Mouse (Mus musculus) hindbrain, embryonic 15.5 days (tissue): ENCODE results near the gene Ctnna2. TPM values are rescaled to one million over a fixed set of nuclear protein-coding genes. Genes with fewer than 3 reads are reported as not detected.

Experiments
- ATAC-seq: fragments of 200-750 bp; cut with Nextera tagmentation; 2 replicates; pipeline ENCODE4 v1.8.0; 2017; ENCODE audit warnings: low read depth, moderate number of reproducible peaks, moderate TSS enrichment; ENCODE audit not compliant: low FRiP score
- H3K27ac ChIP-seq: fragments of 300-500 bp; sonication (generic); replicated peaks from 2 replicates; pipeline ENCODE4 v1.5.1; 2015; ENCODE audit warnings: mild to moderate bottlenecking, inconsistent platforms
- H3K27me3 ChIP-seq: fragments of 300-500 bp; sonication (generic); 2 replicates; pipeline ENCODE4 v1.6.1; 2015; ENCODE audit warnings: control low read depth, inconsistent platforms
- H3K36me3 ChIP-seq: fragments of 300-500 bp; sonication (generic); 2 replicates; pipeline ENCODE4 v1.6.1; 2015; ENCODE audit warnings: control low read depth, inconsistent platforms
- H3K4me1 ChIP-seq: fragments of 300-500 bp; sonication (generic); replicated peaks from 2 replicates; pipeline ENCODE4 v1.6.1; 2015; ENCODE audit warnings: control low read depth, inconsistent platforms
- H3K4me2 ChIP-seq: fragments of 300-500 bp; sonication (generic); 2 replicates; pipeline ENCODE4 v1.6.1; 2015; ENCODE audit warnings: moderate library complexity, mild to moderate bottlenecking, inconsistent platforms
- H3K4me3 ChIP-seq: fragments of 300-500 bp; sonication (generic); 2 replicates; pipeline ENCODE4 v1.5.1; 2015; ENCODE audit warnings: mild to moderate bottlenecking, inconsistent platforms
- H3K9ac ChIP-seq: fragments of 300-500 bp; sonication (generic); 2 replicates; pipeline ENCODE4 v1.6.1; 2015; ENCODE audit warnings: inconsistent platforms
- H3K9me3 ChIP-seq: fragments of 300-500 bp; sonication (generic); 2 replicates; pipeline ENCODE4 v1.6.1; 2016; ENCODE audit warnings: control low read depth, inconsistent platforms
- WGBS: fragments of 180-500 bp; shearing (Covaris S2); methylation state at CpG from one replicate; pipeline ENCODE4 v1.1.7; 2015; 5-methylcytosine and 5-hydroxymethylcytosine counted together
- polyA plus RNA-seq: library from polyadenylated mRNA; unstranded; fragments of >200 nt; fragmentation: Nextera tagmentation; extraction: Ambion mirVana; gene quantifications from 2 replicates; pipeline ENCODE4 v1.2.1, GENCODE M21; 2015

Ctnna2 gene
- polyA plus RNA-seq, 1 experiment from 2014 or later = 125 TPM

DNA sequence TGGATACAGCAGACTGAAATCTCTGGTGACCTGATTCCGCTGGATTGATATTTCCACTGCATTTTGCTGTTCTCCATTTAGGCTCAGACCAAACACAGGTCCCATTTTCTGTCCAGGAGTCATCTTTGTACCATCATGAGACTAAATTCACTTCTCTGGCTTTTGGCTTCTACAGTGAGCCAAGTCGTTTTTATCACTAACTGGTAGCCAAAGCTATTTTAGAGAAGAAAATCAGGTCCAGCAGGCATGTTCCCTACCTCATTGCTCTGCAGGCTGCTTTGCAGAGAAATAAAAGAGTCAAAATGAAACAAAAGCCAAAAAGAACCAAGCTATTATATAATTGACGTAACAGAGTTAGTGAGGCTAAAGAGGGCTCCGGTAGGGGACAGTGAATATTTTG, 793.7 kb downstream of the Ctnna2 start:
- no peaks in the 10 kb centered on the region for H3K9me3 ChIP-seq
- H3K4me1 ChIP-seq = no peaks in the 10 kb centered on the region
- H3K36me3 ChIP-seq = no peaks in the 10 kb centered on the region
- WGBS = 62% methylated on average over 4 of the region's 4 CpGs
- no peak overlapping the region for H3K9ac ChIP-seq
- ATAC-seq = no peak
- no peak overlapping the region for H3K27ac ChIP-seq
- no peaks in the 10 kb centered on the region for H3K27me3 ChIP-seq
- no peak overlapping the region for H3K4me2 ChIP-seq
- no peak overlapping the region for H3K4me3 ChIP-seq

DNA sequence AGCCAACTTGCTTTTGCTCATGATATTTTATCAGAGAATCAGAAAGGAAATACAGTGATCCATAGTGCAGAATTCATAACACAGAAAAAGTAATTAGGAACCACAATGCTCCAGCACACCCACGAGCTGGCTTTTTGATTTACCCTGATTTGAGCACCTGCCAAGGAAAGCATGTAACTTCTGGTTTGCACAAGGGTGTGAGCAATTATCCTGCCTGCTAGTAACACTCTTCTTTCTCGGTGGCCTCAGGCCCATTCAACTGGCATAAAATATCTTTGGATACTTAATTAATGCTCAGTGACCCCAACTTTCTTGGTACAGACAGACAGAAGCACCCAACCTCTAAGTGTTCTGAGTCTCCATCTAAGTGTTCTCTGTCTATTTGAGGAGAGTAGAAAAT, 794.6 kb downstream of the Ctnna2 start:
- Histone ChIP-seq H3K9ac (no peak overlapping the region), H3K9me3 (no peaks in the 10 kb centered on the region), H3K4me2 (no peak overlapping the region), H3K4me1 (no peaks in the 10 kb centered on the region), H3K4me3 (no peak overlapping the region), H3K36me3 (no peaks in the 10 kb centered on the region), H3K27ac (no peak overlapping the region), H3K27me3 (no peaks in the 10 kb centered on the region)
- 59% methylated on average over 2 of the region's 2 CpGs for whole genome bisulfite sequencing
- no peak for ATAC-seq

DNA sequence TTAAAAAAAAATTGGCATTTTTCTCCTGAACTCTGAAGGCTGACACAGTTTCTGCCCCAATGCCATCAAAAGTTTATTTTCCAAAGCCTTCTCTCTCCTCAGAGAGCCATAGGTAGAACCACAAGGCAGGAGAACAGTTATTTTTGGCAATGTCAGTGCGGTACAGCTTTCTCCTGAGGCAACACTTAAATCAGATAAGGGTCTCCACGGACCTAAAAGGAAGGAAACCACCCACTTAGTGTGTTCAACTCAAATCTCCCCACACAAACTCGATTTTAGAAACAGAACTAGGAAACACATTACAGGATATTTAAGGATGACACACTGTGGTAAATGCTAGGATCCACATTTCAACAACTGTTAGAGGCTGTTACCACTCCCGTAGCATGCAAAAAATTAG, 803.7 kb downstream of the Ctnna2 start:
- Histone ChIP-seq H3K9ac (no peak overlapping the region), H3K4me2 (no peak overlapping the region), H3K27me3 (no peaks in the 10 kb centered on the region), H3K4me3 (no peak overlapping the region), H3K27ac (no peak overlapping the region), H3K36me3 (no peaks in the 10 kb centered on the region), H3K4me1 (no peaks in the 10 kb centered on the region), H3K9me3 (no peaks in the 10 kb centered on the region)
- 78% methylated on average over 4 of the region's 4 CpGs for WGBS
- no peak for ATAC-seq

DNA sequence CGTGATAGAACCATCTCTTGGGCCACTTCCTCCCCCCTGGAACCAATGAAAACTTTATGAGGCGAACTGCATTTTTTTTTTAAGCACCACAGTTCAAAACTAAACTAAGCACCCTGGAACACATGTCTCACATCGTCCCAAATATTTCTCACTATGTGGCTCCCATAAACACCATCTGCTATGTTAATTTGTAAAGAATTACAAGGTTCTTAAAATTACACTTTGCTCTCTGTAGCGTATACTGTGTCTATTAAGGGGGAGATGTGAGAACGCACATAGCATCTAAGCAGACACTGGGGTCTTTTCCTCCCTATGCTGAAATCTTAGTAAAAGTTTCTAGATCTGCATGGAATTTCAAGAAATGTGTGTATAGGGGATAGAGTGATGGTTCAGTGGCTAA, 822.5 kb downstream of the Ctnna2 start:
- H3K36me3 ChIP-seq = no peaks in the 10 kb centered on the region
- H3K27ac ChIP-seq = no peak overlapping the region
- no peaks in the 10 kb centered on the region for H3K27me3 ChIP-seq
- 84% methylated on average over 5 of the region's 5 CpGs for WGBS
- ATAC-seq = no peak
- no peaks in the 10 kb centered on the region for H3K4me1 ChIP-seq
- no peak overlapping the region for H3K4me2 ChIP-seq
- H3K4me3 ChIP-seq = no peak overlapping the region
- no peaks in the 10 kb centered on the region for H3K9me3 ChIP-seq
- H3K9ac ChIP-seq = no peak overlapping the region

DNA sequence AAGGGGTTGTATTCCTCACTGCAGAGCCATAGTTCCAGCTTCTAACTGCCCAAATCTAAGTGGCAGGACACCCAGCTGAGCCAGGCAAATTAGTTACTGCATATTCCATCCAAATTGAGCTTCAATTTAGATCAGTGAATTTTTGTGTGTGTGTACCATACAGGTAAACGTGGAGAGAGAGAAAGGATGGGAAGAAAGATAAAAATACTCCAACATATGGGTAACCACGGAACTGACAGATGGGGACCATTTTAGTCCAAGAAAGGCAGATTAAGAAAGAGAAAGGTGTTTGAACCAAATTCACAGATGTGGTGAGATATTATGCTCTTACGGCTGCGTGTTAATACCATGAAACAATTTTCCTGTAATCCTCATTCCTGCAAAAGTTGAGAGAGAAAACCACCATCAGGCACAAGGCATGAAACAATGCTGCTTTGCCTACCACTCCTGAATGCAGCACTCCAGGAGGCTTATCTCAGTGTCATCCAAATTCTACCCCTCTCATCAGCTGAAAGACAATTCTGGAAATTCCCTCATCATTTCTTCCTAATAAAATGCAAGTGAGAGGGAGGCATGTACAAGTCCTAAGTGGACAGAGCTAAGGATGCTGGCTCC, 840.1 kb downstream of the Ctnna2 start:
- Histone ChIP-seq H3K36me3 (no peaks in the 10 kb centered on the region), H3K27me3 (no peaks in the 10 kb centered on the region), H3K27ac (no peak overlapping the region), H3K4me3 (no peak overlapping the region), H3K9ac (no peak overlapping the region), H3K4me2 (no peak overlapping the region), H3K9me3 (no peaks in the 10 kb centered on the region), H3K4me1 (no peaks in the 10 kb centered on the region)
- ATAC-seq = no peak
- 89% methylated on average over 4 of the region's 4 CpGs for WGBS

DNA sequence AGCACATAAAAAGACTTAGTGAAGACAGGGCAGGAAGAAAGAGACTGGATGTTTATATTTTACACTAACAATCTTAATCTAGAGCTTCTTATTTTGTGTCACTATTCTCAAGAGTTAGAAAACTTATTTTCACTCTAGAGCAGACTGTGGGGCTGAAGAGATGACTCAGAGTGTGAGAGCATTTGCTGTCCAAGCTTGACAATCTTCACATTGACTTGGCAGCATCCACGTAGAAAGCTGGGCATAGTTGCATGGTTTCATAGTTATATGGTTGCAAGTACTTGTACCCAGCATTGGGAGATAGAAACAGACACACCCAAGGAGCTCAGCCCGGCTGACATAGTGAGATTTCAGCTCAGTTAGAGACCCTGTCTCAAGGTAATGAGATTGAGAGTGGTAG, 858.6 kb downstream of the Ctnna2 start:
- H3K4me3 ChIP-seq = no peak overlapping the region
- no peaks in the 10 kb centered on the region for H3K9me3 ChIP-seq
- no peaks in the 10 kb centered on the region for H3K36me3 ChIP-seq
- no peak overlapping the region for H3K9ac ChIP-seq
- H3K4me1 ChIP-seq = no peaks in the 10 kb centered on the region
- H3K27ac ChIP-seq = no peak overlapping the region
- H3K4me2 ChIP-seq = no peak overlapping the region
- no peak for ATAC-seq
- H3K27me3 ChIP-seq = no peaks in the 10 kb centered on the region
- WGBS = 82% methylated on average over 2 of the region's 2 CpGs

DNA sequence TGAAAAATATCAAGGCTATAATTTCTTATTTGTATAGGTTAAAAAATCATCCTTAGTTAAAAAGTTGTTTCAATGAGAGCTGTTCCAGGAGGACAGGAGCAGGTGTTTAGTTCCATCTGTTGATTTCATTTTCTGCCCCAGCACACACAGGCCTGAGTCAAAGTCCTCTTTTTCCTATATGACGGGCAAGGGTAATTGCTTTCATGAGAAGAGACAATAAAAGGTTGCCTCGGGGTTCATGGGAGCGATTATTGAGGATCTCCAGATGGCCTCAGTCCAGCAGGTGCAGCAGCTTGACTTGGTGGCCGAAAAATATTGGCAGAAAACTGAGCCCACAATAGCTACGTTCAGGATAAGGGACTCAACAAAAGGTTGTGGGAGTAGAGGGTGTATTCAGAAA, 859.0 kb downstream of the Ctnna2 start:
- H3K9me3 ChIP-seq = no peaks in the 10 kb centered on the region
- H3K4me3 ChIP-seq = no peak overlapping the region
- ATAC-seq = no peak
- no peak overlapping the region for H3K4me2 ChIP-seq
- no peak overlapping the region for H3K27ac ChIP-seq
- no peaks in the 10 kb centered on the region for H3K4me1 ChIP-seq
- H3K36me3 ChIP-seq = no peaks in the 10 kb centered on the region
- no peak overlapping the region for H3K9ac ChIP-seq
- no peaks in the 10 kb centered on the region for H3K27me3 ChIP-seq
- 35% methylated on average over 5 of the region's 5 CpGs for WGBS

DNA sequence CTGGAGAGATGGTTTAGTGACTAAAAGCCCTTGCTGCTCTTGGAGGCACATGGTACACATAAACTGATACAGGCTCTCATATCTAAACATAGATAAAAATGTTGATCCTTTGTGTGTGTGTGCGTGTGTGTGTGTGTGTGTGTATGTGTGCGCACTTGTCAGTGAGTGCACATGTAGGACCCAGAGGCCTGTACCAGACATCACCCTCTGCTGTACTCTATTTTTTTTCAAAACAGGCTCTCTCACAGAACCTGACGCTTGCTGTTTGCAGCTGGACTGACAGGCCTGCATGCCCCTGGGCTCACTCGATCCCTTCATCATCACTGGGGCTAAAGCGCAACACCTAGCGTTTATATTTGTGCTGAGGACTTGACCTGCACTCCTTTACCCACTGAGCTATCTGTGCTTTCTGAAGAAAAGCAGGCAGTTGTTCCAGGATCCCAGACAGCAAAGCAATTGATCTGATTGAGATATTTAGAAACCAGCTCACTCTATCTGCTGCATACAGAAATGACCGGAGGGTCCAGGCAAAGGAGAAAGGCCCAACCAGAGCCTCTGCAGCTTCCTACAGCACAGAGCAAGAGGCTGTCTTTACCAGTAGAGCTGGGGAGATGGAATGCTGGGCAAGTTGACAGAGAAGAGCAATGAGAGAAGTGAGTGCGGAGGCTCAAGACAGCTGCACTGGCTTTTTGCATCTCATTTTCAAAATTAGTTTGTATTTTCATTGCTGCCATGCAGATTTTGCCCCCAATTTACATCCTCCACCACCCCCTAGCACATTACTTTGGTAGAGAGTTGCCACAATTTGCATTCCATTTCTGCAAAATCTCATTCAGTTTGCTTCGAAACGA, 870.2 kb downstream of the Ctnna2 start:
- Histone ChIP-seq H3K36me3 (no peaks in the 10 kb centered on the region), H3K9me3 (no peaks in the 10 kb centered on the region), H3K27me3 (no peaks in the 10 kb centered on the region), H3K4me3 (no peak overlapping the region), H3K4me1 (peaks cover 3% of the 10 kb centered on the region; the same call in 1 of the 2 replicates), H3K27ac (no peak overlapping the region), H3K9ac (no peak overlapping the region), H3K4me2 (no peak overlapping the region)
- 71% methylated on average over 10 of the region's 10 CpGs for WGBS
- no peak for ATAC-seq

DNA sequence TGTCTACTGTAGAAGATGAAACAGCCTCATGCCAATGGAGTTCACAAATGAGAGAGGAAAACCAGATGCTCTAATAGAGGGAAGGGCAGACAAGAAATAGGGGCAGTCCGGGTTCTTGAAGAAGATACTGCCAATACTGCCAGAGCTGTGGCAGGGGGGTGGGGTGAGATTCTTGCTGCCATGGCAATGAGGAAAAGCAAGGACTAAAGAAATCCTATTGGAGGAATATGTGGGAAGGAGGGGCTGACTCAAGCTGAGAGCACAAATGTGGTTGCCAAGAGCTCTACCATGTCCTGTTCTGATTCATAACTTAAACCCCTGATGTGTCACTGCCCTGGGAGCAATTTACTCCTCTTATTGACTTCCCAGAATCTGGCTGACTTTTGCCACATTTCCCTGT, 878.5 kb downstream of the Ctnna2 start:
- Histone ChIP-seq H3K9ac (no peak overlapping the region), H3K9me3 (no peaks in the 10 kb centered on the region), H3K4me2 (no peak overlapping the region), H3K27me3 (no peaks in the 10 kb centered on the region), H3K4me3 (no peak overlapping the region), H3K36me3 (no peaks in the 10 kb centered on the region), H3K27ac (no peak overlapping the region), H3K4me1 (no peaks in the 10 kb centered on the region)
- no peak for ATAC-seq
- 21% methylated on average over 1 of the region's 1 CpGs for WGBS

DNA sequence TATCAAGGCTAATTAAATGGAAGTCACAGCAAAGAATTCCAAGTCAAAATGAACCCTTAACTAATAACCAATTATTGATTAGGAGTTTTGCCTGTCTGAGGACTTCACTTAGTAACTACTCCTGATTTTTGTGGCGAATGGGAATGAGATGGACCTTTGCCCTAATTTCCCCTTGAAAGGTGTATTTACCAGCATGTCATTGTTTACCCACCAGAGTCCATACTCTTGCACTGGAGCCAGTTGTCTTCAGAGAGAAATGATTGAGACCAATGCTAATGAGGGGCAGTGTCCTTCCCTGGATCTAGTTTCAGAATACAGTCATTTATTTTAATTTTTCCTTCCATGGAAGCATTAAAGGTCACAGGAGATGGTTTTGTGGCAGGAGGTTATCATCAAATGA, 881.0 kb downstream of the Ctnna2 start:
- H3K4me1 ChIP-seq = no peaks in the 10 kb centered on the region
- H3K4me2 ChIP-seq = no peak overlapping the region
- H3K4me3 ChIP-seq = no peak overlapping the region
- no peak overlapping the region for H3K9ac ChIP-seq
- no peaks in the 10 kb centered on the region for H3K36me3 ChIP-seq
- H3K9me3 ChIP-seq = no peaks in the 10 kb centered on the region
- WGBS = 95% methylated on average over 1 of the region's 1 CpGs
- ATAC-seq = no peak
- H3K27ac ChIP-seq = no peak overlapping the region
- no peaks in the 10 kb centered on the region for H3K27me3 ChIP-seq

DNA sequence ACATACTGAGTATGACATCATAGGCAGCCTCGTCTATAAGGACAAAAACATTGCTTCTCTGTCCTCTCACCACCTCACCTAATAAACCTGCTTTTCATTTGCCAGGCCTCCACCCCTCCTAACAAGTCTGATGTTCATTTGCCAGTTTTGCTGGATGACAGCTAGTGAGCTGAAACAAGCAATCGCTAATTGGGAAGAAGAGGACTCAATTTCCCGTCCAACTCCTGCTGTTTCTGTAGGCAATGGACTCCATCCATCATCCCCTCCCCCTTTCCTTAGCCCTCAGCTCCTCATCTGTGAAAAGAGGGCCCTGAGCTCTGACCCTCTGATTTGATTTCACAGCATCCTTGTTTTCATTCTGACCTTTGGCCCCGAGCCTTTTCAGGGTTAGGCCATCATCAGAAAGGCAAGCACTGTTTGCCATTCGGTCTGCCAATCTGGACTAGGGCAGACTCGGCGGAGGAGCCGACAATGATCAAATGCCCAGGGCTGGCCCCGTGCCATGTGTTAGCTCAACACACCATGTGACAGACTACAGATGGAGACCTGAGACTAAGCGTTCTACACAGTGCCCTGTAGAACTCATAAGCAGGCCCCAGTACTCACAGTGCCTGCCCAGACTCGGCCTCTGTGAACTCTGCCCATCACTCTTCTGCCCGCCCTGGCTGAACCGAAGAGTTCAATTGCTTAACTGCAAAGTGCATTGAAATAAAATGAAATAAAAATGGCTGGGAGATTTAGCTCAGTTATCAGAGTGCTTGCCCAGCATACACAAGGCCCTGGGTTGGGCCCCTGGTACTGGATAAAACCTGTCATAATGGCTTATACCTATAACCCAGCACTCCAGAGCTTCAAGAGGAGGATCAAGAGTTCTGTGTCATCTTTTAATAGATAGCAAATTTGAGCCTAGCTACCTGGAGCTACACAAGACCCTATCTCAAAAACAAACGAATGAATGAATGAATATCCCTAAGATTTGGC, 903.8 kb downstream of the Ctnna2 start:
- Histone ChIP-seq H3K4me3 (no peak overlapping the region), H3K27me3 (no peaks in the 10 kb centered on the region), H3K4me2 (no peak overlapping the region), H3K27ac (no peak overlapping the region), H3K4me1 (peaks cover 7% of the 10 kb centered on the region), H3K9me3 (no peaks in the 10 kb centered on the region), H3K36me3 (no peaks in the 10 kb centered on the region), H3K9ac (no peak overlapping the region)
- 24% methylated on average over 14 of the region's 14 CpGs for WGBS
- peak; percentile 96 for ATAC-seq

DNA sequence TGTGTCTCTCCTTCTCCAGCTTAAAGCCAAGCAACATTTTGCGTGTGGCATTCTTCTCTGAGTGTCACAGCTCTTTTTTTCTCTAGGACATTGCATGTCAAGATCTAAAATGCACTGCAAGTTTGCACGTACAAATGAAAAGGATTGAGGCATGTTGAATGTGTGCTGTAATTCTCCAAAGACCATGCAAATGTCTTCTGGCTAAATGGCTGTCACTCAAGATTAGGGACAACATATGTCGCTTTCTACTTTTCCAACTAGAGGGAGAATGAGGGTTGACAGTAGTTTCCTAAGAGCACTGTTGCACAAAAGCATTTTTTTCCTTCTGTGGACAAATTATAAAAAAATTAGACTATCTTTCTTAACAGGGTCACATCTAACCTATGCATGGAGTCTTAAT, 909.9 kb downstream of the Ctnna2 start:
- ATAC-seq = no peak
- Histone ChIP-seq H3K36me3 (no peaks in the 10 kb centered on the region), H3K9ac (no peak overlapping the region), H3K4me3 (no peak overlapping the region), H3K4me2 (no peak overlapping the region), H3K27ac (no peak overlapping the region), H3K4me1 (no peaks in the 10 kb centered on the region), H3K9me3 (no peaks in the 10 kb centered on the region), H3K27me3 (no peaks in the 10 kb centered on the region)
- 44% methylated on average over 3 of the region's 3 CpGs for WGBS
